Mouse (Mus musculus): ENCODE measurements around the gene Ccar1.
"Not testable (repeated sequence)": the region's sequence is repeated elsewhere in the genome, so short reads cannot be mapped to it uniquely, and the experiment has no call there.

The Ccar1 gene

GRCm38 (mm10) chr10:62792177-62793090 is at the start of gene Ccar1:
Gene Ccar1 (minus strand): TSS chr10:62792286.
- peak; percentile 99 for DNase-seq

- no peak for DNase-seq
Observed at GRCm38 (mm10) chr10:62840687-62841086, 48.6 kb upstream of the Ccar1 start.

GRCm38 (mm10) chr10:62837987-62838386 is 45.9 kb upstream of the Ccar1 start:
- DNase-seq: no peak

DNA sequence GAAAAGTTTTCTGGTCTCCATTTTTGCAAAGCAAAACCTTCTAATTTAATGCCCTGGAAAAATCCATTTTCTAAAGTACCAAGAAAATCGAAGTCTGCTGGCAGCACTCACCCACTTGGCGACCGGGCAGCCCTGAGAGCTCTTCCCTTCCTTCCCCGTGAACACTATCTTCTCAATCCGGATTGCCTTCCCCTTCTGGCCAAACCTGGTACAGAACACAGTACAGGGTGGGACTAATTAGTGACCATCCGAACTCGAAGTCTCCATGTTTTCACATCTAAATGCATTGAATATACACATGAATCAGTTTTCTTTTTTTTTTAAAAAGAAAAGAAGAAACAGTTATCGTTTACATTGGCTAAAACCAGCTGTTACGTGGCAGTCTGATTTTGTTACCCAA is 40.7 kb upstream of the Ccar1 start:
- no peak for DNase-seq

DNA sequence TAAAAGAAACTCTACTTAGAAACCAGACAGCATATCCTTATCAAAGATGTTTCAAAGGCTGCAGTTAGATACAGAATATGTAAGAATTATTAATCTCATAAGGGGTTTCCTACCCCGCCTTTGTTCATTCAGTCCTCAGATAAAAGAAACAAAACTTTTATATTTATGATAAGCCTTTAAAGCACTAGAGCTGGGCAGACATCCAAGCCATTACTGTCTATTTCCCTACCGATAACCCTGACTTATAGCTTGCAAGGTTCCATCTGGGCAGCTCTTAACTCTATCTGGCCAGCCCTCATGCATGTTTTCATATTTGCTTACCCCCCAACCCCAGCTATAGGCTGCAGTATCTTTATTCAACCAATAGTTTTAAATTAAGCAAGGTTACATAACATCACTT is 39.5 kb upstream of the Ccar1 start:
- DNase-seq: no peak

GRCm38 (mm10) chr10:62824474-62824873 is 32.4 kb upstream of the Ccar1 start:
- DNase-seq: no peak

GRCm38 (mm10) chr10:62823431-62823830 is 31.3 kb upstream of the Ccar1 start:
- no peak for DNase-seq

GRCm38 (mm10) chr10:62810010-62810409 is 17.9 kb upstream of the Ccar1 start:
- DNase-seq: no peak

DNA sequence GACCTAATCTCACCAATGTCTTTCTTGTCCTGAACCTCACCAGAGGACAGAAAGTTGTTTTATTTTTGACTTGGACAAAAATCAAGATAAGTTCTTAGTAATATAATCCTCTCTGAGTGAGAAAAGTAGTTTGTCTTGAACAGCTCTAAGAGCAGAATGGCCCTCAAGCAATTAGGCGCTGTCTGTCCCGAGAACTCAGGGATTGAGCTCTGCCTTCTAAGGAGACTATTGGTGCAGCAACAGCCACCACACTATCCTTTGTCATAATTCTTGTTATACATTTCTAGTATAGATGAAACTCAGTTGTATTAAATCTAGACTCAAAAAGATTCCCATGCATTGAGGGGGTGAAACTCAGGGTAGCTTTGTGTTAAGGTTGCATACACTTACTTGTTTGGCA is 16.7 kb upstream of the Ccar1 start:
- no peak for DNase-seq

GRCm38 (mm10) chr10:62808316-62808715 is 16.2 kb upstream of the Ccar1 start:
- DNase-seq: no peak

DNA sequence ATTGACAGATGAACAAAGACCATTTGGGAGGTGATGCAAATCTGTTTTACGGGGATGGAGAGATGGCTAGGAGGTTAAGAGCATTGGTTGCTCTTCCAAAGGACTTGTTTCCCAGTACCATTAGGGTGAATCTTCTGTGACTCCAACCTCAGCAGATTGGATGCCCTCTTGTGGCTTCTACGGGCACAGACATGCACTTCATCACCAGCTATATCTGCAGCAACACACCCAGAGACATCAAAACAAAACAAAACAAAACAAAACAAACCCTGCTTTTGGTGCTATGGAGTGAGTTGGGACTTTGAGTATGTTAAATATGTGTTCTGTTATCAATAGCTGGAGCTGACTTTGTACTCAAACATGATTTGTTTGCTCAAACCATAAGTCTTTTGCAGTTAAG is 12.0 kb upstream of the Ccar1 start:
- no peak for DNase-seq

DNA sequence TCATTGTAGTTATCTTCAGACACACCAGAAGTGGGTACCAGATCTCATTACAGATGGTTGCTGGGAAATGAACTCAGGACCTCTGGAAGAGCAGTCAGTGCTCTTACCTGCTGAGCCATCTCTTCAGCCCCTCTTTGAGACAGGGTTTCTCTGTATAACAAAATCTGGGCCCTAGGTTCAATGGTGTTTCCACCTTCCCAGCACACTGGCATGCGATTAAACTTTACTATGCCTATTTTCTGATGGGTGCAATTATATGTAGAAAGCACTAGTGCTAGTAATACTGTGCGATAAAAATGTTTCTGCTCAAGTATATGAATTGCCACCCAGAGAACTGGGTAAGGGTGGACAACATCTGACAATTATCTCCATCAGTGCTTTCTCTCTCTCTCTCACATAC is 11.2 kb upstream of the Ccar1 start:
- no peak for DNase-seq

- no peak for DNase-seq
Observed at GRCm38 (mm10) chr10:62794221-62794620, 2.1 kb upstream of the Ccar1 start.

DNA sequence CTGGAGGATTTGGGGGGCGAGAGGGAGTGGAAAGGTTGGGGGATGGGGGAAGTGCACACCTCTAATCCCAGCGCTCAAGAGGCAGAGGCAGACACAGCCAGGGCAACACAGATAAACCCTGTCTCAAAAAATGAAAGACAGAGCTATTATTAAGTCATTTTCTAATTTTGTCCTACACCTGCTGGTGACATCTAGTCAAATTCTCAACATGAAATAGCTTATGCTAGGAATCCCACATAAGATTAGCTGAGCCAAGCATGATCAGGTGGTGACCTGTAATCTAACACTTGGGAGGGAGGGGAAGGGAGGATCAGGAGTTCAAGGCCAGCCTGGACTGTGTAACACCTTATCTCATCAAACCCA is 986 bp upstream of the Ccar1 start:
- peak; percentile 7 for DNase-seq

GRCm38 (mm10) chr10:62791251-62792176 is 572 bp downstream of the Ccar1 start:
- peak; percentile 8 for DNase-seq

GRCm38 (mm10) chr10:62781776-62782175 is 10.3 kb downstream of the Ccar1 start:
- not testable (repeated sequence) for DNase-seq

- no peak for DNase-seq
Observed at GRCm38 (mm10) chr10:62750781-62751180, 41.3 kb downstream of the Ccar1 start.

DNA sequence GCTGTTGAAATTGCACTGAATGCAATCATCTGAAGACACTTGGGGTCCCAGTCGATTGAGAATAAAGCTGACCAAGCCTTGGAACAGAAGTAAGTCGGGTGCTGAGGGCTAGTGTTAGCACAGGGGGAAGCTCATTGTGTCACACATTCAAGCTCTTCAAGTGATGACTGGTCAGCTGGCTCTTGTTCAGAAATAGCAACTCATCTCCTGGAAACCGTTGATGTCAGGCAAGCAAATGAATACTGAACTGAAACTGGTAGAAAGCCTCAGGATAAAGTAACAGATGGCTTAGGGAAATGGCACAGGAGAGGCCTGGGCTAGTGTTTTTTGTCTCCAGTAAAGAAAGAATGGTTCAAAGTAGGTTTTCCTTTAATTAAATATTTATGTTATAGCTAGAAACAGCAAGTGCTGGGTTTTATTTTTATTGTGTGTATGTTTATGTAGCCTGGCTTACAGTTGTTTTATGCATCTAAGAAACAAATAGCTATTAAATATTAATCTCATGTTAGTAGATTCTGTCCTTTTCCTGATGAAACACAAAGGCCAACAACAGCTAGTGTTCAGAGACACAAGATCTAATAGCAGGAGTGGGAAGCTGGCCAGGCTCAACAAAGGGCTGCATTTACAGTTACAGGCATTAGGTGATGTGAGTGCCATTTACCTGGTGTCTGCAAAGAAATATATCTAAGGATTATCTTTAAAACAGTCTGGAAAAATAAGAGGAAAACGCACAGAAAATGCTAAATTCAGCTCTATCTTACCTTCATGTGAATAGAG is 51.9 kb downstream of the Ccar1 start:
- DNase-seq: no peak

DNA sequence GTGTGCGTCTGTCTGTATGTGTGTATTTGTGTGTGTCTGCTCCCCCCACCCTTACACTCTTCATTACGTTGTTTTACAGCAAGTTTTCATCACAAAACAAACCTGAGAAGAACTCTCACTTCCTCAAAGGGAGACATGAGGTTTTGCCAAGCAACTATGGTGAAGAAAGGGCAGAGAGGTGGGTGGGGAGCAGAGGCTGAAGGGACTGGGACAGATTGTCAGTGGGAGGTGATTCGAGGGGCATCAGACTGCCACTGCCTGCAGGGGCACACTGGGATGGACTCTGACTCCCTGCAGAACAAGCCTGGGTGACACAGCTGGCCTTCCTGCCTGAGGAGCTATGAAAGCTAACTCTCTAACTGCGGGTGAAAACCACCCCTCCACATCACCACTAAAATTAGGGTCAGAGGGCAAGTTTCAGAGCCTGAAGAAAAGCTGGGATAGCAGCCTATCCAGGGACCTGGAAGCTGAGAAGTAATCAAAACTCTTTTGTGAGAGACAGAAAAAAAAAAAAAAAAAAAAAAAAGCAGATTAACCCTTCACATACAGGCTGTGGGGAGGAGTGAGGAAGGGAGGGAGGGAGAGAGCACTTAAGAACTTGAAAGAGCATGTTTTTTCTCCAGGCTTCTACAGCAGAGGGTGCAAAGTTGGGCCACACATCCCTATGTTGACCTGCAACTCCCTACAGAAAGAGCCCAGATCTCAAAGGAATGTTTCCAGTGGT is 55.0 kb downstream of the Ccar1 start:
- DNase-seq: no peak

GRCm38 (mm10) chr10:62730826-62731225 is 61.3 kb downstream of the Ccar1 start:
- DNase-seq: no peak

- DNase-seq: peak; percentile 48
Observed at GRCm38 (mm10) chr10:62725771-62726687, 66.1 kb downstream of the Ccar1 start, which contains the start of gene Stox1. Gene Stox1 (minus strand): TSS chr10:62726128.
